Mouse (Mus musculus): ENCODE data around the gene Tmem9b.

GRCm38 (mm10) chr7:109795564-109795963 lies 42.9 kb upstream of the Tmem9b start:
- TF ChIP-seq CTCF (IDR thresholded peaks at IDR 0.05; ENCODE audit: low read depth) = no peak
- no peak for TF ChIP-seq EP300 (IDR thresholded peaks at IDR 0.05; ENCODE audit: low read depth)

Data from liver, postnatal 0 days (tissue).